Mouse (Mus musculus) midbrain, embryonic 11.5 days (tissue): ENCODE measurements around the gene Hoxb1. TPM values are rescaled to one million over a fixed set of nuclear protein-coding genes. Genes with fewer than 3 reads are reported as not detected.
A peak's percentile ranks its signal among the peaks of the same experiment; 100 is the strongest.

Source experiments
- ATAC-seq: fragments of 200-750 bp; cut with Nextera tagmentation; 2 replicates; pipeline ENCODE4 v1.8.0; 2017; ENCODE audit warnings: moderate TSS enrichment, moderate library complexity; ENCODE audit not compliant: low FRiP score
- DNase-seq: peaks from one replicate; pipeline ENCODE4 v3.0.0; 2015; ENCODE audit warnings: low spot score; ENCODE audit errors: missing footprints
- H3K27ac ChIP-seq: fragments of 300-500 bp; sonication (generic); 2 replicates; pipeline ENCODE4 v1.5.1; 2014; ENCODE audit warnings: low read depth, low read length
- H3K27me3 ChIP-seq: fragments of 300-500 bp; sonication (generic); 2 replicates; pipeline ENCODE4 v1.6.1; 2014; ENCODE audit warnings: mild to moderate bottlenecking, low read length, moderate library complexity, mixed read lengths; ENCODE audit not compliant: control insufficient read depth, insufficient read depth
- H3K36me3 ChIP-seq: fragments of 300-500 bp; sonication (generic); 2 replicates; pipeline ENCODE4 v1.6.1; 2014; ENCODE audit warnings: mild to moderate bottlenecking, low read length, moderate library complexity, mixed read lengths; ENCODE audit not compliant: control insufficient read depth, insufficient read depth
- H3K4me1 ChIP-seq: fragments of 300-500 bp; sonication (generic); 2 replicates; pipeline ENCODE4 v1.6.1; 2014; ENCODE audit warnings: low read length; ENCODE audit not compliant: control insufficient read depth, insufficient read depth
- H3K4me2 ChIP-seq: fragments of 300-500 bp; sonication (generic); 2 replicates; pipeline ENCODE4 v1.6.1; 2014; ENCODE audit warnings: mild to moderate bottlenecking, moderate library complexity
- H3K4me3 ChIP-seq: fragments of 300-500 bp; sonication (generic); 2 replicates; pipeline ENCODE4 v1.5.1; 2014; ENCODE audit warnings: low read depth, low read length
- H3K9ac ChIP-seq: fragments of 300-500 bp; sonication (generic); 2 replicates; pipeline ENCODE4 v1.6.1; 2014; ENCODE audit warnings: low read length
- H3K9me3 ChIP-seq: fragments of 300-500 bp; sonication (generic); 2 replicates; pipeline ENCODE4 v1.6.1; 2016; ENCODE audit warnings: low read length; ENCODE audit not compliant: control insufficient read depth
- WGBS: fragments of 180-500 bp; shearing (Covaris S2); extraction: QIAGEN DNeasy Blood & Tissue Kit; methylation state at CpG from one replicate; pipeline ENCODE4 v1.1.7; 2014; 5-methylcytosine and 5-hydroxymethylcytosine counted together
- polyA plus RNA-seq: library from polyadenylated mRNA; unstranded; fragments of >200 nt; fragmentation: Nextera tagmentation; extraction: Ambion mirVana; gene quantifications from 2 replicates; pipeline ENCODE4 v1.2.1, GENCODE M21; 2014

Gene Hoxb1
- polyA plus RNA-seq, 1 experiment from 2014 or later = not detected

DNA sequence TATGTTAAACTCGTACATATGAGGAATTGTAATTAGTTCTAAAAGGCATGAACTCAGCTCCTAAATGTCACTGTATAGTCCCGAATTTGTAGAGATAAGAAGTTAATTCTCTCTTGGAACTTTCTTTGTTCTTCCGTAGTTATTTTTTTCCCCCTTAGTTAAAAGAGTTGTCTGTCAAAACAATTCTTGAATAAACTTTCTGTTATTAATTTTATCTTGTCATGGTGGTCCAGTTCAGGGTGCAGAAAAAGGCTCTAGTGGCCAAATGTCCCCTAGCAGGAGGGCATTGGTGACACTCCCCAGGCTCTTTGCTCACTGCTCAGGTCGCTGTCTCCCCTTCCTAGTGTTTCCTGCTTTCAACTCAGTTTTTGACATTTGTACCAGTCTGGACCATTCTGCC lies 17.8 kb upstream of the Hoxb1 start:
- Histone ChIP-seq H3K9me3 (no peaks in the 10 kb centered on the region), H3K4me3 (no peak overlapping the region), H3K9ac (no peak overlapping the region), H3K36me3 (no peaks in the 10 kb centered on the region), H3K4me1 (no peaks in the 10 kb centered on the region), H3K27me3 (peaks cover 97% of the 10 kb centered on the region), H3K4me2 (no peak overlapping the region), H3K27ac (no peak overlapping the region)
- ATAC-seq (no peak), DNase-seq (no peak)
- 4% methylated on average over 4 of the region's 4 CpGs for WGBS

DNA sequence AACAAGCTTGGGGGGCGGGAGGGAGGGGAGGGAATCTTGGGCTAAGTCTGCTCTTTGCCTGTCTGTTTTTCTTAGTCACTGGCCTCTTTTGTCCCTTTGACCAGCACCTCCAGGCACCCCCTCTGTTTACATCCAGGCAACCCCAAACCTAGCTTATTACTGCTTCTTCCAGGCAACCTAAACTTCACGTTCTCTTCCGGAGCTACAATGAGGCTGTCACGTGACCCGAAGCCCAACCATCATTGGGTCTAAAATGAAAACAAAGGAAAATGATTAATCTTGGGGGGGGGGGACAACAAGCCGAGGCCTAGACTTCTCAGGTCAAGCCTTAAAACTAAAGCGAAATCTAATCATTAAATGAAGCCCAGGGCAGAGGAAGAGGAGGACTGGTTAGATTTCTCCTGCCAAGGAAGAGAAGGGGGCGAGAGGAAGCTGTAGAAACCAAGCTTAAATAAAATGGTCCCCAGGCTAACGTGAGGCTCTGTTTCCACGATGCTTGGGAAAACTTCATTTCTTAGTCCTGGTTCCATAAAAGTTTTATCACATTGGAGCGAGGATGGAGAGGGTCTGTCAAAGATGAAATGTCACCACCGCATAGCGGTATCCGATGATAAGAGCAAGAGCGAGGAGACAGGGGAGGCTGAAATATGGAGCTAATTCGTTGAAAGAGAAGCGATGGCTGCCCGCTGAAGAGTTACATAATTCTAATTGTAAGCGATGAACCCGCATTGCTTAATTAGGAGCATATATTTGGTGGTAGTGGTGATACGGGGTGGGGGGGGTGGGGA lies 17.2 kb upstream of the Hoxb1 start:
- H3K4me3 ChIP-seq = no peak overlapping the region
- no peak overlapping the region for H3K27ac ChIP-seq
- H3K4me1 ChIP-seq = no peaks in the 10 kb centered on the region
- no peak overlapping the region for H3K4me2 ChIP-seq
- ATAC-seq = no peak
- H3K27me3 ChIP-seq = peaks cover 97% of the 10 kb centered on the region
- H3K9ac ChIP-seq = no peak overlapping the region
- peak; percentile 94 for DNase-seq
- WGBS = 4% methylated on average over 21 of the region's 21 CpGs
- H3K9me3 ChIP-seq = no peaks in the 10 kb centered on the region
- no peaks in the 10 kb centered on the region for H3K36me3 ChIP-seq

DNA sequence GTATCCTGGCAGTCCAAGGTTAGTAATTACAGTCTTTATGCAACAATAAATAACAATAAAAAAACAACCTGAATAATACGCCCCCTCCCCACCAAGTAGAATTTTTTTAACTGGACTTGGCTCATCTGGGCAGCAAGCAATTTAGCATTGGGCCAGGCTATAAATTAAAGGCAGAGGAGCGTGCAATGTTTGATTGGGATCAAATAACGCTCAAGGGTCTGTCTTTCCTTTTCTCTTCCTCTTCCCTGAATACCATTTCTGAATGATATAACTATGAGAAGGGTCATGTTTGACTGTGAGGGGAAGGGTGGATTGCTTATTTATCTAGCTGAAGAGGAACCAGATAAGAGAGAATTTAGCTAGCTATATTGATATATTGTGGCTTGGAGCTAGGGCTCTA lies 16.6 kb upstream of the Hoxb1 start:
- no peak overlapping the region for H3K4me2 ChIP-seq
- no peak overlapping the region for H3K9ac ChIP-seq
- no peaks in the 10 kb centered on the region for H3K36me3 ChIP-seq
- DNase-seq (peak; percentile 86), ATAC-seq (no peak)
- H3K27me3 ChIP-seq = peaks cover 95% of the 10 kb centered on the region
- H3K27ac ChIP-seq = no peak overlapping the region
- no peaks in the 10 kb centered on the region for H3K9me3 ChIP-seq
- WGBS = 3% methylated on average over 3 of the region's 3 CpGs
- H3K4me3 ChIP-seq = no peak overlapping the region
- no peaks in the 10 kb centered on the region for H3K4me1 ChIP-seq

DNA sequence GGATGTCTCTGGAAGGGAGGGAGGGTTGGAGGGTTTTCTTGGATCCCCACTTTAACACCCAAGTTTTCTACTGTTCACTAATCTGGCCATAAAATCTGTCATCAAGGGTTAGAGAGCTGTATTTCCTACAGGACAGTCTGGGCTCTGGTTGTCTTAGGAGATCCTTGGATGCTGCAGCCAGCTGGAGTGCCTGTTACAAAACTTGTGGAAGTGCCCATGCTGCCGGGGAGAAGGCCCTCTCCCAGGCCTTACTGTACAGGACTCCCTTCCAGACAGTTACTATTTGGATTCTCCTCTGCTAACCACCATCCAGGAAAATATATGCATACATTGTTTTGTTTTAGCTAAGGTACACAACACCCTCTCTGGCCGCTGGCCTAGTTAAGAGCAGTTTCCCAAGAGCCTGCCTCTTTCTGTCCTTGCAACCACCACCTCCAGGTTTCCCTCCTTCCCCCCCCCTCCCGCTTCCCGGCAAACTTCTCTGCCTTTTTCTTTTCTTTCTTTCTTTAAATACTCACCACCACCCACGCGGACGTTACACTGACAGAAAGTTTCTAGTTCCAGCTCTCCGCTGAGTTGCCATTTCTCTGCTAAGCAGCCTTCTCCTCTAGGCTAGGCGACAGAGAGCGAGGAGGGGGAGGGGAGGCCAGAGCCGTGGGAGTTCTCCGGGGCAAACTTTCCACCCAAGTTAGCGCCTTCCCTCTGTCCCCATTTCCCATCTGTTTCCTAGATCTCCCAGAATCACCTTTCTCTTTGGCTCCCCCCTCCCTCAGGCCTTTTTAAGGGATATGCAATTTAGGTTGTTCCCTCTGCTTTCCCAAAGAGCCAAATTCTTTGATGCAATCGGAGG lies 15.8 kb upstream of the Hoxb1 start:
- Histone ChIP-seq H3K4me2 (no peak overlapping the region), H3K9ac (no peak overlapping the region), H3K27ac (no peak overlapping the region), H3K36me3 (no peaks in the 10 kb centered on the region), H3K4me1 (no peaks in the 10 kb centered on the region), H3K4me3 (no peak overlapping the region), H3K9me3 (no peaks in the 10 kb centered on the region), H3K27me3 (peaks cover 95% of the 10 kb centered on the region)
- peak; percentile 93 for DNase-seq
- WGBS = under 1% methylated on average over 14 of the region's 14 CpGs
- ATAC-seq = no peak

DNA sequence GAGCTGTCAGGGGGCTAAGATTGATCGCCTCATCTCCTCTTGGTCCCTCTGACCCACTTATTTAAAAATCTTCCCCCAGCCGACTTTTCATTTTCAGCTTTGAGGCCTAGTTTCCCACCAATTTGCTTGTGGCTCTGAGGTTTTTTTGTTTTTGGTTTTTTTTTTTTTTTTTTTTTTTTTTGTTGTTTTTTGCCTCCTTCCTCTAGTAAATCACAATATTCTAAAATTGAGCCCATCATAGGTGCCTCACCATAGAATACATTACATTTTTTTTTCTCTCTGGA lies 15.3 kb upstream of the Hoxb1 start, which contains the start of gene Hoxb2:
Gene Hoxb2 (plus strand): TSS at position 185 of the 284 bp plus-strand sequence.
- no peak for DNase-seq
- WGBS = 0% methylated on average over 2 of the region's 2 CpGs
- Histone ChIP-seq H3K4me2 (no peak within 1 kb of the TSS), H3K9me3 (no peaks in the 10 kb centered on the region), H3K27ac (no peak within 1 kb of the TSS), H3K4me3 (no peak within 1 kb of the TSS), H3K27me3 (peaks cover 95% of the 10 kb centered on the region), H3K4me1 (no peaks in the 10 kb centered on the region), H3K9ac (no peak within 1 kb of the TSS), H3K36me3 (no peaks in the 10 kb centered on the region)
- ATAC-seq = no peak

DNA sequence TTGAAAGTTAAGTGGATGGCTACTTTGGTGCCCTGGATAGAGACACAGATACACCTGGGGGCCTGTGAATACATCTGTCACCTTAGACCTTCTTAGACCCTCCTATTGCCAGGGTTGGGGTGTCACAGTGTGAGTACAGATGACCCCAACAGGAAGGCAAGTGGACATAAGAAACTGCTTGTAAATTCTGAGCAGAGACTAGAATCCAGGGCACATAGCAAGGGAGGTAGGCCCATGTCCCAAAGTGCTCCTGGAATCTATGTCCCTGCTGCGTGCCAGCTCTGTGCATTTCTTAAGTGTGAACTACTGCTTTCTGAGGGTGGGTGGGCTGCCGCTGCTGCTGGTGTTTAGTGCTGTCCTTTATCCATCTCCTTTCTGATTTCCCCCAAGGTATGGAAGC lies 14.8 kb upstream of the Hoxb1 start:
- no peak overlapping the region for H3K27ac ChIP-seq
- H3K4me1 ChIP-seq = no peaks in the 10 kb centered on the region
- ATAC-seq (no peak), DNase-seq (peak; percentile 92)
- no peaks in the 10 kb centered on the region for H3K9me3 ChIP-seq
- no peak overlapping the region for H3K4me2 ChIP-seq
- 3% methylated on average over 2 of the region's 2 CpGs for WGBS
- H3K36me3 ChIP-seq = no peaks in the 10 kb centered on the region
- peaks cover 92% of the 10 kb centered on the region for H3K27me3 ChIP-seq
- no peak overlapping the region for H3K9ac ChIP-seq
- no peak overlapping the region for H3K4me3 ChIP-seq

DNA sequence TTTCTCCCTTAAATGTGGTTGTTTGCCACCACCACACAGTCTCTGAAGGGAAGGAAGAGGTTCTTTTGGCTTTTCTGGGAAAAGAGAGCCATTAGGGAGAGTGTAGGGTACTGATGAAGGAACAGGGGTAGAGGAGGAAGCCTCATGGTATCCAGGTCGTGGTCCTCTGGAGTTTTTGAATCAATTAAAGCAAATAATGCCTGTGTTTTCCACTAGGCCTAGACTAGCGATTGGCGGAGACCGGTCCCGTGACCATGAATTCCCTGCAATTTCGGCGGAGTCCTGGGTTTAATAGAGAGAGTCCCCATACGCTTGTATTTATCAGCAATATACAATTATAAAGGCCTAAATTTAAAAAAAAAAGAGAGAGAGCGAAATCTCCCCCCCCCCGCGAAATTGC lies 14.2 kb upstream of the Hoxb1 start:
- Histone ChIP-seq H3K9me3 (no peaks in the 10 kb centered on the region), H3K4me2 (no peak overlapping the region), H3K27ac (no peak overlapping the region), H3K9ac (no peak overlapping the region), H3K4me1 (no peaks in the 10 kb centered on the region), H3K4me3 (no peak overlapping the region), H3K36me3 (no peaks in the 10 kb centered on the region), H3K27me3 (peaks cover 92% of the 10 kb centered on the region)
- 3% methylated on average over 11 of the region's 11 CpGs for WGBS
- ATAC-seq (no peak), DNase-seq (peak; percentile 93)

DNA sequence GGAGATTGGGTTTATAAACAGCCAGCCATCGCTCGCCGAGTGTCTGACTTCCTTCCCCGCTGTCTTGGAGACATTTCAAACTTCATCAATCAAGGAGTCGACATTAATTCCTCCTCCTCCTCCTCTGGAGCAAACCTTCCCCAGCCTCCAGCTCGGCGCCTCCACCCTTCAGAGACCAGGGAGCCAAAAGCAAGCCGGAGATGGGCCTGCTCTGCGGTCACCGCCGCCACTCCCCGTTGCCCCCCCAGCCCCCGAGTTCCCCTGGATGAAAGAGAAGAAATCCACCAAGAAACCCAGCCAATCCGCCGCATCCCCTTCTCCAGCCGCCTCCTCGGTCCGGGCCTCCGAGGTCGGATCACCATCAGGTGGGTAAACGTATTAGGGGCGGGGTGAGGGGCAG lies 13.7 kb upstream of the Hoxb1 start:
- no peaks in the 10 kb centered on the region for H3K9me3 ChIP-seq
- ATAC-seq (no peak), DNase-seq (peak; percentile 92)
- peaks cover 92% of the 10 kb centered on the region for H3K27me3 ChIP-seq
- H3K27ac ChIP-seq = no peak overlapping the region
- no peaks in the 10 kb centered on the region for H3K4me1 ChIP-seq
- under 1% methylated on average over 22 of the region's 22 CpGs for WGBS
- H3K36me3 ChIP-seq = no peaks in the 10 kb centered on the region
- H3K4me2 ChIP-seq = no peak overlapping the region
- H3K4me3 ChIP-seq = no peak overlapping the region
- no peak overlapping the region for H3K9ac ChIP-seq
